Mouse (Mus musculus): ENCODE results near the gene Gm10718.
A peak's percentile ranks its signal among the peaks of the same experiment; 100 is the strongest.
"Not testable (repeated sequence)": the region's sequence is repeated elsewhere in the genome, so short reads cannot be mapped to it uniquely, and the experiment has no call there.

The Gm10718 gene

DNA sequence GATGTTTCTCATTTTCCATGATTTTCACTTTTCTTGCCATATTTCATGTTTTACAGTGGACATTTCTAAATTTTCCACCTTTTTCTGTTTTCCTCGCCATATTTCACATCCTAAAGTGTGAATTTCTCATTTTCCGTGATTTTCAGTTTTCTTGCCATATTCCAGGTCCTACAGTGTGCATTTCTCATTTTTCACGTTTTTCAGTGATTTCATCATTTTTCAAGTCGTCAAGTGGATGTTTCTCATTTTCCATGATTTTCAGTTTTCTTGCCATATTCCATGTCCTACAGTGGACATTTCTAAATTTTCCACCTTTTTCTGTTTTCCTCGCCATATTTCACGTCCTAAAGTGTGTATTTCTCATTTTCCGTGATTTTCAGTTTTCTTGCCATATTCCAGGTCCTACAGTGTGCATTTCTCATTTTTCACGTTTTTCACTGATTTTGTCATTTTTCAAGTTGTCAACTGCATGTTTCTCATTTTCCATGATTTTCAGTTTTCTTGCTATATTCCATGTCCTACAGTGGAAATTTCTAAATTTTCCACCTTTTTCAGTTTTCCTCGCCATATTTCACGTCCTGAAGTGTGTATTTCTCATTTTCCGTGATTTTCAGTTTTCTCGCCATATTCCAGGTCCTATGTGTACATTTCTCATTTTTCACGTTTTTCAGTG lies at the start of gene Gm10718:
Gm10718 (plus strand) TSS at position 236 of the 673 bp plus-strand sequence.
- not testable (repeated sequence) for DNase-seq (ENCODE audit: low read depth)

DNA sequence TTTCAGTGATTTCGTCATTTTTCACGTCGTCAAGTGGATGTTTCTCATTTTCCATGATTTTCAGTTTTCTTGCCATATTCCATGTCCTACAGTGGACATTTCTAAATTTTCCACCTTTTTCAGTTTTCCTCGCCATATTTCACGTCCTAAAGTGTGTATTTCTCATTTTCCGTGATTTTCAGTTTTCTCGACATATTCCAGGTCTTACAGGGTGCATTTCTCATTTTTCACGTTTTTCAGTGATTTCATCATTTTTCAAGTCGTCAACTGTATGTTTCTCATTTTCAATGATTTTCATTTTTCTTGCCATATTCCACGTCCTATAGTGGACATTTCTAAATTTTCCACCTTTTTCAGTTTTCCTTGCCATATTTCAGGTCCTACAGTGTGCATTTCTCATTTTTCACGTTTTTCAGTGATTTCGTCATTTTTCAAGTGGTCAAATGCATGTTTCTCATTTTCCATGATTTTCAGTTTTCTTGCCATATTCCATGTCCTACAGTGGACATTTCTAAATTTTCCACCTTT lies 22.8 kb upstream of the Gm10718 start, which contains the start of gene Gm10722:
Gm10722 (plus strand) TSS at position 478 of the 528 bp plus-strand sequence.
- peak; percentile 20 for DNase-seq (ENCODE audit: low read depth)

DNA sequence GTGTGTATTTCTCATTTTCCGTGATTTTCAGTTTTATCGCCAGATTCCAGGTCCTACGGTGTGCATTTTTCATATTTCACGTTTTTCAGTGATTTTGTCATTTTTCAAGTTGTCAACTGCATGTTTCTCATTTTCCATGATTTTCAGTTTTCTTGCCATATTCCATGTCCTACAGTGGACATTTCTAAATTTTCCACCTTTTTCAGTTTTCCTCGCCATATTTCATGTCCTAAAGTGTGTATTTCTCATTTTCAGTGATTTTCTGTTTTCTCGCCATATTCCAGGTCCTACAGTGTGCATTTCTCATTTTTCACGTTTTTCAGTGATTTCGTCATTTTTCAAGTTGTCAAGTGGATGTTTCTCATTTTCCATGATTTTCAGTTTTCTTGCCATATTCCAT lies 22.3 kb upstream of the Gm10718 start:
- not testable (repeated sequence) for DNase-seq (ENCODE audit: low read depth)

DNA sequence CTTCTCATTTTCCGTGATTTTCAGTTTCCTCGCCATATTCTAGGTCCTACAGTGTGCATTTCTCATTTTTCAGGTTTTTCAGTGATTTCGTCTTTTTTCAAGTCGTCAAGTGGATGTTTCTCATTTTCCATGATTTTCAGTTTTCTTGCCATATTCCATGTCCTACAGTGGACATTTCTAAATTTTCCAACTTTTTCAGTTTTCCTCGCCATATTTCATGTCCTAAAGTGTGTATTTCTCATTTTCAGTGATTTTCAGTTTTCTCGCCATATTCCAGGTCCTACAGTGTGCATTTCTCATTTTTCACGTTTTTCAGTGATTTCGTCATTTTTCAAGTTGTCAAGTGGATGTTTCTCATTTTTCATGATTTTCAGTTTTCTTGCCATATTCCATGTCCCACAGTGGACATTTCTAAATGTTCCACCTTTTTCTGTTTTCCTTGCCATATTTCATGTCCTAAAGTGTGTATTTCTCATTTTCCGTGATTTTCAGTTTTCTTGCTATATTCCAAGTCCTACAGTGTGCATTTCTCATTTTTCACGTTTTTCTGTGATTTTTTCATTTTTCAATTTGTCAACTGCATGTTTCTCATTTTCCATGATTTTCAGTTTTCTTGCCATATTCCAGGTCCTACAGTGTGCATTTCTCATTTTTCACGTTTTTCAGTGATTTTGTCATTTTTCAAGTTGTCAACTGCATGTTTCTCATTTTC lies 21.2 kb upstream of the Gm10718 start:
- not testable (repeated sequence) for DNase-seq (ENCODE audit: low read depth)

DNA sequence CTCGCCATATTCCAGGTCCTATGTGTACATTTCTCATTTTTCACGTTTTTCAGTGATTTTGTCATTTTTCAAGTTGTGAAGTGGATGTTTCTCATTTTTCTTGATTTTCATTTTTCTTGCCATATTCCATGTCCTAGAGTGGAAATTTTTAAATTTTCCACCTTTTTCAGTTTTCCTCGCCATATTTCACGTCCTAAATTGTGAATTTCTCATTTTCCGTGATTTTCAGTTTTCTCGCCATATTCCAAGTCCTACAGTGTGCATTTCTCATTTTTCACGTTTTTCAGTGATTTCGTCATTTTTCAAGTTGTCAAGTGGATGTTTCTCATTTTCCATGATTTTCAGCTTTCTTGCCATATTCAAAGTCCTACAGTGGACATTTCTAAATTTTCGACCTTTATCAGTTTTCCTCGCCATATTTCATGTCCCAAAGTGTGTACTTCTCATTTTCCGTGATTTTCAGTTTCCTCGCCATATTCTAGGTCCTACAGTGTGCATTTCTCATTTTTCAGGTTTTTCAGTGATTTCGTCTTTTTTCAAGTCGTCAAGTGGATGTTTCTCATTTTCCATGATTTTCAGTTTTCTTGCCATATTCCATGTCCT lies 20.5 kb upstream of the Gm10718 start, which contains the start of gene Gm11168:
Gm11168 (plus strand) TSS at position 553 of the 603 bp plus-strand sequence.
- DNase-seq (ENCODE audit: low read depth): not testable (repeated sequence)

DNA sequence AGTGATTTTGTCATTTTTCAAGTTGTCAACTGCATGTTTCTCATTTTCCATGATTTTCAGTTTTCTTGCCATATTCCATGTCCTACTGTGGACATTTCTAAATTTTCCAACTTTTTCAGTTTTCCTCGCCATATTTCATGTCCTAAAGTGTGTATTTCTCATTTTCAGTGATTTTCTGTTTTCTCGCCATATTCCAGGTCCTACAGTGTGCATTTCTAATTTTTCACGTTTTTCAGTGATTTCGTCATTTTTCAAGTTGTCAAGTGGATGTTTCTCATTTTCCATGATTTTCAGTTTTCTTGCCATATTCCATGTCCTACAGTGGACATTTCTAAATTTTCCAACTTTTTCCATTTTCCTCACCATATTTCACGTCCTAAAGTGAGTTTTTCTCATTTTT lies 17.2 kb upstream of the Gm10718 start:
- DNase-seq (ENCODE audit: low read depth): not testable (repeated sequence)

DNA sequence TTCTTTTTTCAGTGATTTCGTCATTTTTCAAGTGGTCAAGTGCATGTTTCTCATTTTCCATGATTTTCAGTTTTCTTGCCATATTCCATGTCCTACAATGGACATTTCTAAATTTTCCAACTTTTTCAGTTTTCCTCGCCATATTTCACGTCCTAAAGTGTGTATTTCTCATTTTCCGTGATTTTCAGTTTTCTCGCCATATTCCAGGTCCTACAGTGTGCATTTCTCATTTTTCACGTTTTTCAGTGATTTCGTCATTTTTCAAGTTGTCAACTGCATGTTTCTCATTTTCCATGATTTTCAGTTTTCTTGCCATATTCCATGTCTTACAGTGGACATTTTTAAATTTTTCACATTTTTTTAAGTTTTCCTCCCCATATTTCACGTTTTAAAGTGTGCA lies 16.7 kb upstream of the Gm10718 start:
- DNase-seq (ENCODE audit: low read depth): not testable (repeated sequence)

DNA sequence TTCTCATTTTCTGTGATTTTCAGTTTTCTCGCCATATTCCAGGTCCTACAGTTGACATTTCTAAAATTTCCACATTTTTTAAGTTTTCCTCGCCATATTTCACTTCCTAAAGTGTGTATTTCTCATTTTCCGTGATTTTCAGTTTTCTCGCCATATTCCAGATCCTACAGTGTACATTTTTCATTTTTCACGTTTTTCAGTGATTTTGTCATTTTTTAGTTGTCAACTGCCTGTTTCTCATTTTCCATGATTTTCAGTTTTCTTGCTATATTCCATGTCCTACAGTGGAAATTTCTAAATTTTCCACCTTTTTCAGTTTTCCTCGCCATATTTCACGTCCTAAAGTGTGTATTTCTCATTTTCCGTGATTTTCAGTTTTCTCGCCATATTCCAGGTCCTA lies 16.1 kb upstream of the Gm10718 start:
- peak; percentile 7 for DNase-seq (ENCODE audit: low read depth)

DNA sequence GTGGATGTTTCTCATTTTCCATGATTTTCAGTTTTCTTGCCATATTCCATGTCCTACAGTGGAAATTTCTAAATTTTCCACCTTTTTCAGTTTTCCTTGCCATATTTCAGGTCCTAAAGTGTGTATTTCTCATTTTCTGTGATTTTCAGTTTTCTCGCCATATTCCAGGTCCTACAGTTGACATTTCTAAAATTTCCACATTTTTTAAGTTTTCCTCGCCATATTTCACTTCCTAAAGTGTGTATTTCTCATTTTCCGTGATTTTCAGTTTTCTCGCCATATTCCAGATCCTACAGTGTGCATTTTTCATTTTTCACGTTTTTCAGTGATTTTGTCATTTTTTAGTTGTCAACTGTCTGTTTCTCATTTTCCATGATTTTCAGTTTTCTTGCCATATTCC lies 14.0 kb upstream of the Gm10718 start:
- DNase-seq (ENCODE audit: low read depth): not testable (repeated sequence)

DNA sequence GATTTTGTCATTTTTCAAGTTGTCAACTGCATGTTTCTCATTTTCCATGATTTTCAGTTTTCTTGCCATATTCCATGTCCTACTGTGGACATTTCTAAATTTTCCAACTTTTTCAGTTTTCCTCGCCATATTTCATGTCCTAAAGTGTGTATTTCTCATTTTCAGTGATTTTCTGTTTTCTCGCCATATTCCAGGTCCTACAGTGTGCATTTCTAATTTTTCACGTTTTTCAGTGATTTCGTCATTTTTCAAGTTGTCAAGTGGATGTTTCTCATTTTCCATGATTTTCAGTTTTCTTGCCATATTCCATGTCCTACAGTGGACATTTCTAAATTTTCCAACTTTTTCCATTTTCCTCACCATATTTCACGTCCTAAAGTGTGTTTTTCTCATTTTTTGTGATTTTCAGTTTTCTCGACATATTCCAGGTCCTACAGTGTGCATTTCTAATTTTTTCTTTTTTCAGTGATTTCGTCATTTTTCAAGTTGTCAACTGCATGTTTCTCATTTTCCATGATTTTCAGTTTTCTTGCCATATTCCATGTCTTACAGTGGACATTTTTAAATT lies 11.2 kb upstream of the Gm10718 start:
- DNase-seq (ENCODE audit: low read depth): not testable (repeated sequence)

DNA sequence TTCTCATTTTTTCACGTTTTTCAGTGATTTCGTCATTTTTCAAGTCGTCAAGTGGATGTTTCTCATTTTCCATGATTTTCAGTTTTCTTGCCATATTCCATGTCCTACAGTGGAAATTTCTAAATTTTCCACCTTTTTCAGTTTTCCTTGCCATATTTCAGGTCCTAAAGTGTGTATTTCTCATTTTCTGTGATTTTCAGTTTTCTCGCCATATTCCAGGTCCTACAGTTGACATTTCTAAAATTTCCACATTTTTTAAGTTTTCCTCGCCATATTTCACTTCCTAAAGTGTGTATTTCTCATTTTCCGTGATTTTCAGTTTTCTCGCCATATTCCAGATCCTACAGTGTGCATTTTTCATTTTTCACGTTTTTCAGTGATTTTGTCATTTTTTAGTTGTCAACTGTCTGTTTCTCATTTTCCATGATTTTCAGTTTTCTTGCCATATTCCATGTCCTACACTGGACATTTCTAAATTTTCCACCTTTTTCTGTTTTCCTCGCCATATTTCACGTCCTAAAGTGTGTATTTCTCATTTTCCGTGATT lies 10.5 kb upstream of the Gm10718 start, which contains the start of gene Gm10721:
Gm10721 (plus strand) TSS at position 408 of the 547 bp plus-strand sequence.
- DNase-seq (ENCODE audit: low read depth): not testable (repeated sequence)

DNA sequence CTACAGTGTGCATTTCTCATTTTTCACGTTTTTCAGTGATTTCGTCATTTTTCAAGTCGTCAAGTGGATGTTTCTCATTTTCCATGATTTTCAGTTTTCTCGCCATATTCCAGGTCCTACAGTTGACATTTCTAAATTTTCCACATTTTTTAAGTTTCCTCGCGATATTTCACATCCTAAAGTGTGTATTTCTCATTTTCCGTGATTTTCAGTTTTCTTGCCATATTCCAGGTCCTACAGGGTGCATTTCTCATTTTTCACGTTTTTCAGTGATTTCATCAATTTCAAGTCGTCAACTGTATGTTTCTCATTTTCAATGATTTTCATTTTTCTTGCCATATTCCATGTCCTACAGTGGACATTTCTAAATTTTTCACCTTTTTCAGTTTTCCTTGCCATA lies 8.0 kb upstream of the Gm10718 start, which contains the start of gene Gm10720:
Gm10720 (plus strand) TSS at position 301 of the 400 bp plus-strand sequence.
- DNase-seq (ENCODE audit: low read depth): not testable (repeated sequence)

DNA sequence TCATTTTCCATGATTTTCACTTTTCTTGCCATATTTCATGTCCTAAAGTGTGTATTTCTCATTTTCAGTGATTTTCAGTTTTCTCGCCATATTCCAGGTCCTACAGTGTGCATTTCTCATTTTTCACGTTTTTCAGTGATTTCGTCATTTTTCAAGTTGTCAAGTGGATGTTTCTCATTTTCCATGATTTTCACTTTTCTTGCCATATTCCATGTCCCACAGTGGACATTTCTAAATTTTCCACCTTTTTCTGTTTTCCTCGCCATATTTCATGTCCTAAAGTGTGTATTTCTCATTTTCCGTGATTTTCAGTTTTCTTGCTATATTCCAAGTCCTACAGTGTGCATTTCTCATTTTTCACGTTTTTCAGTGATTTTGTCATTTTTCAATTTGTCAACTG lies 7.5 kb upstream of the Gm10718 start:
- DNase-seq (ENCODE audit: low read depth): not testable (repeated sequence)

DNA sequence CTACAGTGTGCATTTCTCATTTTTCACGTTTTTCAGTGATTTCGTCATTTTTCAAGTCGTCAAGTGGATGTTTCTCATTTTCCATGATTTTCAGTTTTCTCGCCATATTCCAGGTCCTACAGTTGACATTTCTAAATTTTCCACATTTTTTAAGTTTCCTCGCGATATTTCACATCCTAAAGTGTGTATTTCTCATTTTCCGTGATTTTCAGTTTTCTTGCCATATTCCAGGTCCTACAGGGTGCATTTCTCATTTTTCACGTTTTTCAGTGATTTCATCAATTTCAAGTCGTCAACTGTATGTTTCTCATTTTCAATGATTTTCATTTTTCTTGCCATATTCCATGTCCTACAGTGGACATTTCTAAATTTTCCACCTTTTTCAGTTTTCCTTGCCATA lies 6.2 kb upstream of the Gm10718 start, which contains the start of gene Gm10719:
Gm10719 (plus strand) TSS at position 301 of the 400 bp plus-strand sequence.
- DNase-seq (ENCODE audit: low read depth): not testable (repeated sequence)

DNA sequence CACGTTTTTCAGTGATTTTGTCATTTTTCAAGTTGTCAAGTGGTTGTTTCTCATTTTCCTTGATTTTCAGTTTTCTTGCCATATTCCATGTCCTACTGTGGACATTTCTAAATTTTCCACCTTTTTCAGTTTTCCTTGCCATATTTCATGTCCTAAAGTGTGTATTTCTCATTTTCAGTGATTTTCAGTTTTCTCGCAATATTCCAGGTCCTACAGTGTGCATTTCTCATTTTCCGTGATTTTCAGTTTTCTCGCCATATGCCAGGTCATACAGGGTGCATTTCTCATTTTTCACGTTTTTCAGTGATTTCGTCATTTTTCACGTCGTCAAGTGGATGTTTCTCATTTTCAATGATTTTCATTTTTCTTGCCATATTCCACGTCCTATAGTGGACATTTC lies 4.4 kb upstream of the Gm10718 start:
- not testable (repeated sequence) for DNase-seq (ENCODE audit: low read depth)

DNA sequence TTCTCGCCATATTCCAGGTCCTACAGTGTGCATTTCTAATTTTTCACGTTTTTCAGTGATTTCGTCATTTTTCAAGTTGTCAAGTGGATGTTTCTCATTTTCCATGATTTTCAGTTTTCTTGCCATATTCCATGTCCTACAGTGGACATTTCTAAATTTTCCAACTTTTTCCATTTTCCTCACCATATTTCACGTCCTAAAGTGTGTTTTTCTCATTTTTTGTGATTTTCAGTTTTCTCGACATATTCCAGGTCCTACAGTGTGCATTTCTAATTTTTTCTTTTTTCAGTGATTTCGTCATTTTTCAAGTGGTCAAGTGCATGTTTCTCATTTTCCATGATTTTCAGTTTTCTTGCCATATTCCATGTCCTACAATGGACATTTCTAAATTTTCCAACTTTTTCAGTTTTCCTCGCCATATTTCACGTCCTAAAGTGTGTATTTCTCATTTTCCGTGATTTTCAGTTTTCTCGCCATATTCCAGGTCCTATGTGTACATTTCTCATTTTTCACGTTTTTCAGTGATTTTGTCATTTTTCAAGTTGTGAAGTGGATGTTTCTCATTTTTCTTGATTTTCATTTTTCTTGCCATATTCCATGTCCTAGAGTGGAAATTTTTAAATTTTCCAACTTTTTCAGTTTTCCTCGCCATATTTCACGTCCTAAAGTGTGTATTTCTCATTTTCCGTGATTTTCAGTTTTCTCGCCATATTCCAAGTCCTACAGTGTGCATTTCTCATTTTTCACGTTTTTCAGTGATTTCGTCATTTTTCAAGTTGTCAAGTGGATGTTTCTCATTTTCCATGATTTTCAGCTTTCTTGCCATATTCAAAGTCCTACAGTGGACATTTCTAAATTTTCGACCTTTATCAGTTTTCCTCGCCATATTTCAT lies 3.3 kb upstream of the Gm10718 start:
- not testable (repeated sequence) for DNase-seq (ENCODE audit: low read depth)

DNA sequence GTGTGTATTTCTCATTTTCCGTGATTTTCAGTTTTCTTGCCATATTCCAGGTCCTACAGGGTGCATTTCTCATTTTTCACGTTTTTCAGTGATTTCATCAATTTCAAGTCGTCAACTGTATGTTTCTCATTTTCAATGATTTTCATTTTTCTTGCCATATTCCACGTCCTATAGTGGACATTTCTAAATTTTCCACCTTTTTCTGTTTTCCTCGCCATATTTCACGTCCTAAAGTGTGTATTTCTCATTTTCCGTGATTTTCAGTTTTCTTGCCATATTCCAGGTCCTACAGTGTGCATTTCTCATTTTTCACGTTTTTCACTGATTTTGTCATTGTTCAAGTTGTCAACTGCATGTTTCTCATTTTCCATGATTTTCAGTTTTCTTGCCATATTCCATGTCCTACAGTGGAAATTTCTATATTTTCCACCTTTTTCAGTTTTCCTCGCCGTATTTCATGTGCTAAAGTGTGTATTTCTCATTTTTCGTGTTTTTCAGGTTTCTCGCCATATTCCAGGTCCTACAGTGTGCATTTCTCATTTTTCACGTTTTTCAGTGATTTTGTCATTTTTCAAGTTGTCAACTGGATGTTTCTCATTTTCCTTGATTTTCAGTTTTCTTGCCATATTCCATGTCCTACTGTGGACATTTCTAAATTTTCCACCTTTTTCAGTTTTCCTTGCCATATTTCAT lies 885 bp upstream of the Gm10718 start:
- peak; percentile 12 for DNase-seq (ENCODE audit: low read depth)

DNA sequence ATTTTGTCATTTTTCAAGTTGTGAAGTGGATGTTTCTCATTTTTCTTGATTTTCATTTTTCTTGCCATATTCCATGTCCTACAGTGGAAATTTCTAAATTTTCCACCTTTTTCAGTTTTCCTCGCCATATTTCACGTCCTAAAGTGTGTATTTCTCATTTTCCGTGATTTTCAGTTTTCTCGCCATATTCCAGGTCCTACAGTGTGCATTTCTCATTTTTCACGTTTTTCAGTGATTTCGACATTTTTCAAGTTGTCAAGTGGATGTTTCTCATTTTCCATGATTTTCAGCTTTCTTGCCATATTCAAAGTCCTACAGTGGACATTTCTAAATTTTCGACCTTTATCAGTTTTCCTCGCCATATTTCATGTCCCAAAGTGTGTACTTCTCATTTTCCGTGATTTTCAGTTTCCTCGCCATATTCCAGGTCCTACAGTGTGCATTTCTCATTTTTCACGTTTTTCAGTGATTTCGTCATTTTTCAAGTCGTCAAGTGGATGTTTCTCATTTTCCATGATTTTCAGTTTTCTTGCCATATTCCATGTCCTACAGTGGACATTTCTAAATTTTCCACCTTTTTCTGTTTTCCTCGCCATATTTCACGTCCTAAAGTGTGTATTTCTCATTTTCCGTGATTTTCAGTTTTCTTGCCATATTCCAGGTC lies 770 bp downstream of the Gm10718 start:
- not testable (repeated sequence) for DNase-seq (ENCODE audit: low read depth)

DNA sequence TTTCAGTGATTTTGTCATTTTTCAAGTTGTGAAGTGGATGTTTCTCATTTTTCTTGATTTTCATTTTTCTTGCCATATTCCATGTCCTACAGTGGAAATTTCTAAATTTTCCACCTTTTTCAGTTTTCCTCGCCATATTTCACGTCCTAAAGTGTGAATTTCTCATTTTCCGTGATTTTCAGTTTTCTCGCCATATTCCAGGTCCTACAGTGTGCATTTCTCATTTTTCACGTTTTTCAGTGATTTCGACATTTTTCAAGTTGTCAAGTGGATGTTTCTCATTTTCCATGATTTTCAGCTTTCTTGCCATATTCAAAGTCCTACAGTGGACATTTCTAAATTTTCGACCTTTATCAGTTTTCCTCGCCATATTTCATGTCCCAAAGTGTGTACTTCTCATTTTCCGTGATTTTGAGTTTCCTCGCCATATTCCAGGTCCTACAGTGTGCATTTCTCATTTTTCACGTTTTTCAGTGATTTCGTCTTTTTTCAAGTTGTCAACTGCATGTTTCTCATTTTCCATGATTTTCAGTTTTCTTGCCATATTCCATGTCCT lies 1.6 kb downstream of the Gm10718 start, which contains the start of gene Gm10717:
Gm10717 (plus strand) TSS at position 506 of the 556 bp plus-strand sequence.
- DNase-seq (ENCODE audit: low read depth): not testable (repeated sequence)

Measured in c-Kit-positive CD71-negative TER-119-negative erythroid progenitor cells, embryonic 14.5 days (primary cell).